19 mouse cellular contexts compared by ENCODE assay signal in the genomic region with DNA sequence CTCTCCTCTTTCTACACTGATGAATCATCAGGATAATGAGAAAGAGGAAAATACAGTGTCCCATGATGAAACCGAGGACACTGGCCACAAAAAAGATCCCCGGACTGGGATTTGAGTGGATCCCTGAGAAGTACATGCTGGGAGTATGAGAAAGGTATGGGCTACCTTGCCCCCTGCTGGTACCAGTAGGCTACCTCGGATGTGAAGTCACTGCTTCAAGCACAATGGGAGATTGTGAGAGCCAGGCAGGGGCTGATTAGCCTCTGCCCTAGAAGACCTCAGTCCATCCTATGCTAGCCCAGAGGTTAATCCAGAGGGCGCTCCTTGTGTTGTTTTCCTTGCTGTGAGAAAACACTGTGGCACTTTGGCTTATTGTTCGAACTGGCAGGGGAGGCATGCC. TPM values are rescaled to one million over a fixed set of nuclear protein-coding genes. Genes with fewer than 3 reads are reported as not detected.
DNase-seq lines count a peak whose midpoint lies in the region; ATAC-seq and TF ChIP-seq lines count a peak whose summit lies in the region.
"Had no signal": no experiment of that assay in that cellular context is flagged by ENCODE, and none has a peak within 500 bp of the region (broad histone marks: within the 10 kb centered on the region; RNA-seq: fewer than 3 reads in every experiment).

No protein-coding gene starts in this region.

- no peak overlapping the region for H3K4me3 ChIP-seq in left cerebral cortex, adult 2 months
- no peak overlapping the region for H3K4me3 ChIP-seq in G1E (ENCODE audit: low read depth, low read length)
- H3K4me3 ChIP-seq: embryonic facial prominence, embryonic 12.5 days; erythroblast, embryonic 14.5 days; forebrain, embryonic 13.5 days; heart, embryonic 15.5 days; limb, embryonic 13.5 days had no signal

- H3K27me3 ChIP-seq in G1E (ENCODE audit: insufficient read depth, low read length), result peaks cover 7% of the 10 kb centered on the region; the same call in 1 of the 2 replicates
- H3K27me3 ChIP-seq: embryonic facial prominence, embryonic 12.5 days; forebrain, embryonic 13.5 days; heart, embryonic 15.5 days; limb, embryonic 13.5 days had no signal

- H3K27ac ChIP-seq in left cerebral cortex, adult 2 months, result no peak overlapping the region
- H3K27ac ChIP-seq: embryonic facial prominence, embryonic 12.5 days; forebrain, embryonic 13.5 days; heart, embryonic 15.5 days; limb, embryonic 13.5 days had no signal

- no peak for DNase-seq in left cerebral cortex, adult 2 months (ENCODE audit: extremely low spot score in 1 of 2, low spot score in 2 of 2)
- no peak for DNase-seq in left cerebral cortex, adult 9 months (ENCODE audit: low spot score in 2 of 2)
- peak; percentile 47 for DNase-seq in 416B (ENCODE audit: low read depth)
- no peak for DNase-seq in G1E (ENCODE audit: low spot score)
- DNase-seq in adrenal gland, adult 18-20 months (ENCODE audit: low spot score in 2 of 2), result no peak
- DNase-seq in adrenal gland, postnatal 4 days (ENCODE audit: low spot score in 2 of 2), result no peak
- DNase-seq: adrenal gland, adult 2 months; cerebellum, adult 9-10 months; gastrocnemius, postnatal 14 days; kidney, adult 9 months; kidney, postnatal 4 days; thymus, adult 18-20 months had no signal

- intact Hi-C loops in left cerebral cortex, adult 2 months (cut with DNase I), result no loop called here

- peak; percentile 23; the same call in 1 of the 2 replicates for ATAC-seq in G1E (ENCODE audit: extremely low read depth, insufficient number of reproducible peaks, low FRiP score, poor library complexity, severe bottlenecking)
- peak; percentile 90 for ATAC-seq in megakaryocyte progenitor cell, adult 5-6 weeks (replicated peaks; ENCODE audit: poor library complexity)
- ATAC-seq: forebrain, embryonic 13.5 days had no signal

- peaks cover 9% of the 10 kb centered on the region for H3K4me1 ChIP-seq in G1E (ENCODE audit: insufficient read depth, low read depth, low read length)
- H3K4me1 ChIP-seq: embryonic facial prominence, embryonic 12.5 days; forebrain, embryonic 13.5 days; heart, embryonic 15.5 days; limb, embryonic 13.5 days had no signal

- no peaks in the 10 kb centered on the region for H3K9me3 ChIP-seq in G1E (replicated peaks)
- H3K9me3 ChIP-seq: embryonic facial prominence, embryonic 12.5 days; forebrain, embryonic 13.5 days; heart, embryonic 15.5 days; limb, embryonic 13.5 days had no signal

- TF ChIP-seq CTCF in left cerebral cortex, adult 2 months (IDR thresholded peaks at IDR 0.05), result peak; percentile 38
- TF ChIP-seq CTCF in G1E (IDR thresholded peaks at IDR 0.05; ENCODE audit: low read depth, low read length), result no peak

- H3K36me3 ChIP-seq in G1E (replicated peaks), result no peaks in the 10 kb centered on the region
- H3K36me3 ChIP-seq: embryonic facial prominence, embryonic 12.5 days; heart, embryonic 15.5 days; limb, embryonic 13.5 days had no signal

RNA-seq across cellular contexts. Expression of a gene that starts 50.5 kb away (rescaled TPM):
- 10 to 100 TPM; 65.7 to 65.9 TPM for total RNA-seq in left cerebral cortex, adult 2 months (2021)
- total RNA-seq in G1E (2014; fragmentation: Nextera tagmentation) (15.8 and 25.0 TPM in 2 replicates), G1E (2017) (21.0 and 22.3 TPM in 2 replicates)
- polyA plus RNA-seq in G1E (2012), result 17.4 and 19.1 TPM in 2 replicates
- 15.5 and 20.7 TPM in 2 replicates for total RNA-seq in megakaryocyte progenitor cell, adult 5-6 weeks (2015)
- total RNA-seq in megakaryocyte progenitor cell, adult 5-6 weeks (2017), result 18.9 and 20.6 TPM in 2 replicates
- 100 to 1,000 TPM; 116 to 119 TPM for total RNA-seq in adrenal gland, adult 18-20 months (2021)
- 10 to 100 TPM; 82.1 to 88.3 TPM for total RNA-seq in adrenal gland, postnatal 4 days (2021)

RNA-seq across cellular contexts. Expression of a gene that starts 59.9 kb away (rescaled TPM):
- total RNA-seq in left cerebral cortex, adult 2 months (2021), result 1 to 10 TPM; 2.7 to 3.6 TPM
- not detected in 2 replicates for total RNA-seq in G1E (2014; fragmentation: Nextera tagmentation)
- total RNA-seq in G1E (2017), result 0.06 and 0.27 TPM in 2 replicates
- not detected in 2 replicates for polyA plus RNA-seq in G1E (2012)
- total RNA-seq in megakaryocyte progenitor cell, adult 5-6 weeks (2015), result 0.76 and 0.86 TPM in 2 replicates
- total RNA-seq in megakaryocyte progenitor cell, adult 5-6 weeks (2017), result 2.7 TPM in 2 replicates
- total RNA-seq in adrenal gland, adult 18-20 months (2021), result 10 to 100 TPM in 1 of 2 experiments, 1 to 10 TPM in 1; 5.2 to 15.1 TPM
- 10 to 100 TPM; 19.5 to 20.2 TPM for total RNA-seq in adrenal gland, postnatal 4 days (2021)
- polyA plus RNA-seq: embryonic facial prominence, embryonic 12.5 days; erythroblast, embryonic 14.5 days; hindbrain, embryonic 11.5 days; limb, embryonic 13.5 days had no signal
